Mouse (Mus musculus): Measurements from ENCODE around the gene Thsd7a. TPM values are rescaled to one million over a fixed set of nuclear protein-coding genes. Genes with fewer than 3 reads are reported as not detected.

The Thsd7a gene
- polyA plus RNA-seq, 1 experiment from 2014 or later = 3.7 TPM

- no peak for ATAC-seq (replicated peaks; ENCODE audit: insufficient number of reproducible peaks, insufficient read depth, low FRiP score, low read depth)
- Histone ChIP-seq H3K9me3 (replicated peaks) (0 out of 2 replicates have a peak, but pooled peaks cover 4% of the 10 kb centered on the region), H3K4me2 (no peak overlapping the region), H3K27ac (no peak overlapping the region), H3K27me3 (no peaks in the 10 kb centered on the region), H3K36me3 (no peaks in the 10 kb centered on the region), H3K9ac (no peak overlapping the region), H3K4me1 (replicated peaks) (no peaks in the 10 kb centered on the region), H3K4me3 (no peak overlapping the region)
- WGBS = 75% methylated on average over 2 of the region's 2 CpGs
These were observed 441.7 kb downstream of the Thsd7a start for GRCm38 (mm10) chr6:12307502-12307901.

DNA sequence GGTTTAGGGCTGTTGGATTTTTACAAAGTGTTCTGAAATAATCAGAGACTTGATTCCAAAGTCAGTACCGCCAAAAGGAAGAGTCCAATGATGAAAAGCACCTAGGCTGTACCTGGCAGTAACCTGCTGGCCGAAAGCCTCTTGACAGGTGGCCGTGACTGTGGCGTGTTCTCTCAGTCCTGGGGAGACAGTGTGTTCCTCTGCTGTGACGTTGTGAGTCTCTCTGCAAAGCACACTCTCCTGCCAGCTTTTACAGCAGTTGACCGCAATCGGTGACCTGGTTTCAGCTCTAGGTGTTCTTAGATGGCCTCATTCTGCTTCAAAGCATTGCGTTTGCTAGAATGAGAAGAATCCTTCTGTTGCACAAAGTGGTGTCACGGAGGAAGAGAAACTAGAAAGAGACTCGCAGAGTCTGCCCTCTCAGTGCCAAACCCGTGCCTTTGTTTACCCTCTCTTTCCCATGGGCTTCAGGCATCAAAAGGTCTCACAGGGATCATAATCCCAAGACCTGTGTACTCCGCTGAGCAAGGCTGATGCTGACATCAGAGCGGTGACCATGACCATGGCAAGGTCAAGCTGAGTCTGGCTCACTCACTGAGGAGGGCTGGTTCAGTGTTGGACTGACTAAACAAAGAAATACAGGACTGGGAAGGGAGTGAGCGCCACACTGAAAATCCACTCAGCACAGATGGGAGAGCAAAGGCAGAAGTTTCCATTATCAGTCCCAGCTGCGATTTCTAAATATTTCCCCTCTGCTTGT lies 486.4 kb downstream of the Thsd7a start:
- H3K9me3 ChIP-seq (replicated peaks) = no peaks in the 10 kb centered on the region
- no peak overlapping the region for H3K27ac ChIP-seq
- H3K27me3 ChIP-seq = no peaks in the 10 kb centered on the region
- H3K9ac ChIP-seq = no peak overlapping the region
- H3K4me1 ChIP-seq (replicated peaks) = no peaks in the 10 kb centered on the region
- 76% methylated on average over 15 of the region's 15 CpGs for WGBS
- H3K4me3 ChIP-seq = no peak overlapping the region
- ATAC-seq (replicated peaks; ENCODE audit: insufficient number of reproducible peaks, insufficient read depth, low FRiP score, low read depth) = no peak
- H3K36me3 ChIP-seq = no peaks in the 10 kb centered on the region
- H3K4me2 ChIP-seq = no peak overlapping the region

Data from heart, embryonic 15.5 days (tissue).